Mouse (Mus musculus): ENCODE results near the gene Nfkbia.

DNA sequence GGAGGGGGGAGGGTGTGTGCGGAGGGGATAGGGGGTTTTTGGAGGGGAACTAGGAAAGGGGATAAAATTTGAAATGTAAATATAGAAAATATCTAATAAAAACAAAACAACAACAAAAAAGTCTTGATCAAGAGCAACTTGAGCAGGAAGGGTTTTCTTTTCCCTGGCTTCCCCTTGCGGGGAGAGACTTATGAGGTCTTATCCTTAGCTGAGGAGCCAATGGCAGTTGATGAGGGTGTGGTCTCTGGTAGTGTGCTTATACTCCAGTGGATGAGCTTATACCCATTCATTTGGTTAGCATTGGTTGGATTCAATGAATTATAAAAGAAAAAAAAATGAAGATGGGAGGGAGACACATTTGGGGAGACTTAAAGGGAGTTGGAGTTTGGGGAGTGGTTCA lies 43.4 kb downstream of the Nfkbia start:
- TF ChIP-seq CTCF (IDR thresholded peaks at IDR 0.05; ENCODE audit: borderline replicate concordance, control insufficient read depth, extremely low read depth, insufficient read depth, low read length, poor library complexity) (no peak), POLR2A (IDR thresholded peaks at IDR 0.05; ENCODE audit: control insufficient read depth, extremely low read depth, insufficient read depth, low read length, poor library complexity) (no peak)

Data from thymus, adult 2 months (tissue).